Mouse (Mus musculus) 3134 (cell line): ENCODE results near the gene Plcb4.

Source experiments
- DNase-seq: peaks from one replicate; pipeline ENCODE4 v3.0.0-alpha.2; 2011; ENCODE audit warnings: low spot score; ENCODE audit not compliant: insufficient read length; ENCODE audit errors: extremely low read depth

Gene Plcb4

GRCm38 (mm10) chr2:135929021-135929720 lies 270.4 kb downstream of the Plcb4 start:
- DNase-seq = no peak

GRCm38 (mm10) chr2:135930696-135931095 lies 271.9 kb downstream of the Plcb4 start:
- DNase-seq = no peak

GRCm38 (mm10) chr2:135932569-135932968 lies 273.8 kb downstream of the Plcb4 start:
- no peak for DNase-seq

GRCm38 (mm10) chr2:135936376-135936775 lies 277.6 kb downstream of the Plcb4 start:
- DNase-seq = no peak

GRCm38 (mm10) chr2:135937646-135938045 lies 278.8 kb downstream of the Plcb4 start:
- no peak for DNase-seq

GRCm38 (mm10) chr2:135939933-135940332 lies 281.1 kb downstream of the Plcb4 start:
- DNase-seq = no peak

- DNase-seq = no peak
Measured at GRCm38 (mm10) chr2:135947839-135948238, 289.0 kb downstream of the Plcb4 start.

GRCm38 (mm10) chr2:135954760-135955548 lies 296.1 kb downstream of the Plcb4 start:
- DNase-seq = no peak

- no peak for DNase-seq
Measured at GRCm38 (mm10) chr2:135955796-135956195, 297.0 kb downstream of the Plcb4 start.

- peak; percentile 31 for DNase-seq
Measured at GRCm38 (mm10) chr2:135957689-135958088, 298.9 kb downstream of the Plcb4 start.

- no peak for DNase-seq
Measured at GRCm38 (mm10) chr2:135958453-135958852, 299.6 kb downstream of the Plcb4 start.

GRCm38 (mm10) chr2:135963089-135963488 lies 304.3 kb downstream of the Plcb4 start:
- no peak for DNase-seq

GRCm38 (mm10) chr2:135966871-135967557 lies 308.2 kb downstream of the Plcb4 start:
- peak; percentile 8 for DNase-seq

- DNase-seq = no peak
Measured at GRCm38 (mm10) chr2:135968159-135968558, 309.3 kb downstream of the Plcb4 start.

- DNase-seq = no peak
Measured at GRCm38 (mm10) chr2:135970902-135971301, 312.1 kb downstream of the Plcb4 start.

- DNase-seq = no peak
Measured at GRCm38 (mm10) chr2:135975978-135976377, 317.2 kb downstream of the Plcb4 start.

GRCm38 (mm10) chr2:135978790-135979189 lies 320.0 kb downstream of the Plcb4 start:
- no peak for DNase-seq

GRCm38 (mm10) chr2:135980428-135980827 lies 321.6 kb downstream of the Plcb4 start:
- no peak for DNase-seq

GRCm38 (mm10) chr2:135983972-135984371 lies 325.2 kb downstream of the Plcb4 start:
- no peak for DNase-seq

- DNase-seq = no peak
Measured at GRCm38 (mm10) chr2:135985536-135986265, 326.9 kb downstream of the Plcb4 start.

GRCm38 (mm10) chr2:135988475-135988874 lies 329.7 kb downstream of the Plcb4 start:
- DNase-seq = peak; percentile 17
